Mouse (Mus musculus): ENCODE measurements around the gene Zfp882. TPM values are rescaled to one million over a fixed set of nuclear protein-coding genes. Genes with fewer than 3 reads are reported as not detected.
A peak's percentile ranks its signal among the peaks of the same experiment; 100 is the strongest.
"Not testable (repeated sequence)": the region's sequence is repeated elsewhere in the genome, so short reads cannot be mapped to it uniquely, and the experiment has no call there.

Zfp882 gene
- polyA plus RNA-seq, 1 experiment from 2014 or later = 2.8 TPM

GRCm38 (mm10) chr8:71950482-71951221, 42.2 kb downstream of the Zfp882 start, which contains the start of gene Zfp961:
TSS of gene Zfp961 (plus strand) at chr8:71951038.
- peak; percentile 100 for ATAC-seq (replicated peaks; ENCODE audit: extremely low read depth, insufficient read depth, low FRiP score)
- Histone ChIP-seq H3K9me3 (replicated peaks; ENCODE audit: control insufficient read depth, low read length) (no peaks in the 10 kb centered on the region), H3K4me2 (ENCODE audit: low read depth, low read length) (peak within 1 kb of the TSS; percentile 70), H3K4me3 (ENCODE audit: low read length) (peak within 1 kb of the TSS; percentile 86), H3K36me3 (ENCODE audit: control insufficient read depth, insufficient read depth) (peaks cover 5% of the 10 kb centered on the region; the same call in 1 of the 2 replicates), H3K27ac (ENCODE audit: low read length) (peak within 1 kb of the TSS; percentile 86), H3K27me3 (ENCODE audit: control insufficient read depth, insufficient read depth, low read length) (no peaks in the 10 kb centered on the region), H3K4me1 (ENCODE audit: control insufficient read depth, insufficient read depth, low read length) (peaks cover 14% of the 10 kb centered on the region), H3K9ac (ENCODE audit: low read length) (peak within 1 kb of the TSS; percentile 90)
- WGBS = 3% methylated on average over 34 of the region's 34 CpGs

GRCm38 (mm10) chr8:71951436-71952161, 43.2 kb downstream of the Zfp882 start:
- ATAC-seq (replicated peaks; ENCODE audit: extremely low read depth, insufficient read depth, low FRiP score) = no peak
- Histone ChIP-seq H3K27ac (ENCODE audit: low read length) (peak overlapping the region; percentile 41), H3K36me3 (ENCODE audit: control insufficient read depth, insufficient read depth) (peaks cover 5% of the 10 kb centered on the region; the same call in 1 of the 2 replicates), H3K4me1 (ENCODE audit: control insufficient read depth, insufficient read depth, low read length) (peaks cover 14% of the 10 kb centered on the region), H3K4me3 (ENCODE audit: low read length) (peak overlapping the region; percentile 86), H3K27me3 (ENCODE audit: control insufficient read depth, insufficient read depth, low read length) (no peaks in the 10 kb centered on the region), H3K9ac (ENCODE audit: low read length) (peak overlapping the region; percentile 90), H3K4me2 (ENCODE audit: low read depth, low read length) (peak overlapping the region; percentile 70), H3K9me3 (replicated peaks; ENCODE audit: control insufficient read depth, low read length) (no peaks in the 10 kb centered on the region)
- 32% methylated on average over 14 of the region's 14 CpGs for whole genome bisulfite sequencing

- ATAC-seq (replicated peaks; ENCODE audit: extremely low read depth, insufficient read depth, low FRiP score) = no peak
These were observed 44.1 kb downstream of the Zfp882 start for GRCm38 (mm10) chr8:71952489-71952888.

GRCm38 (mm10) chr8:71952961-71953700, 44.7 kb downstream of the Zfp882 start:
- not testable (repeated sequence) for H3K9me3 ChIP-seq (replicated peaks; ENCODE audit: control insufficient read depth, low read length); H3K4me3 ChIP-seq (ENCODE audit: low read length); H3K27ac ChIP-seq (ENCODE audit: low read length); H3K4me2 ChIP-seq (ENCODE audit: low read depth, low read length); H3K9ac ChIP-seq (ENCODE audit: low read length); ATAC-seq (replicated peaks; ENCODE audit: extremely low read depth, insufficient read depth, low FRiP score); H3K36me3 ChIP-seq (ENCODE audit: control insufficient read depth, insufficient read depth); H3K27me3 ChIP-seq (ENCODE audit: control insufficient read depth, insufficient read depth, low read length)
- 90% methylated on average over 16 of the region's 16 CpGs for WGBS
- H3K4me1 ChIP-seq (ENCODE audit: control insufficient read depth, insufficient read depth, low read length) = peaks cover 14% of the 10 kb centered on the region

More at GRCm38 (mm10) chr8:71952489-71952888, 44.1 kb downstream of the Zfp882 start:
- Histone ChIP-seq H3K4me3 (ENCODE audit: low read length) (no peak overlapping the region), H3K9me3 (replicated peaks; ENCODE audit: control insufficient read depth, low read length) (no peaks in the 10 kb centered on the region), H3K4me2 (ENCODE audit: low read depth, low read length) (0 out of 2 replicates have a peak overlapping the region, but pooled peaks have one; percentile 70), H3K4me1 (ENCODE audit: control insufficient read depth, insufficient read depth, low read length) (peaks cover 14% of the 10 kb centered on the region), H3K9ac (ENCODE audit: low read length) (no peak overlapping the region), H3K36me3 (ENCODE audit: control insufficient read depth, insufficient read depth) (peaks cover 5% of the 10 kb centered on the region; the same call in 1 of the 2 replicates), H3K27ac (ENCODE audit: low read length) (no peak overlapping the region), H3K27me3 (ENCODE audit: control insufficient read depth, insufficient read depth, low read length) (no peaks in the 10 kb centered on the region)
- WGBS = 81% methylated on average over 1 of the region's 1 CpGs

GRCm38 (mm10) chr8:71954666-71955065, 46.3 kb downstream of the Zfp882 start:
- H3K27ac ChIP-seq (ENCODE audit: low read length) = no peak overlapping the region
- no peak overlapping the region for H3K4me3 ChIP-seq (ENCODE audit: low read length)
- no peak overlapping the region for H3K9ac ChIP-seq (ENCODE audit: low read length)
- H3K4me2 ChIP-seq (ENCODE audit: low read depth, low read length) = no peak overlapping the region
- H3K27me3 ChIP-seq (ENCODE audit: control insufficient read depth, insufficient read depth, low read length) = no peaks in the 10 kb centered on the region
- H3K4me1 ChIP-seq (ENCODE audit: control insufficient read depth, insufficient read depth, low read length) = peaks cover 14% of the 10 kb centered on the region
- no peaks in the 10 kb centered on the region for H3K9me3 ChIP-seq (replicated peaks; ENCODE audit: control insufficient read depth, low read length)
- peaks cover 5% of the 10 kb centered on the region; the same call in 1 of the 2 replicates for H3K36me3 ChIP-seq (ENCODE audit: control insufficient read depth, insufficient read depth)
- no peak for ATAC-seq (replicated peaks; ENCODE audit: extremely low read depth, insufficient read depth, low FRiP score)
- 95% methylated on average over 9 of the region's 9 CpGs for WGBS

GRCm38 (mm10) chr8:71960483-71960882, 52.1 kb downstream of the Zfp882 start:
- H3K4me1 ChIP-seq (ENCODE audit: control insufficient read depth, insufficient read depth, low read length) = no peaks in the 10 kb centered on the region
- H3K9ac ChIP-seq (ENCODE audit: low read length) = no peak overlapping the region
- H3K27me3 ChIP-seq (ENCODE audit: control insufficient read depth, insufficient read depth, low read length) = no peaks in the 10 kb centered on the region
- no peak overlapping the region for H3K27ac ChIP-seq (ENCODE audit: low read length)
- ATAC-seq (replicated peaks; ENCODE audit: extremely low read depth, insufficient read depth, low FRiP score) = no peak
- H3K4me3 ChIP-seq (ENCODE audit: low read length) = no peak overlapping the region
- H3K36me3 ChIP-seq (ENCODE audit: control insufficient read depth, insufficient read depth) = peaks cover 11% of the 10 kb centered on the region
- H3K4me2 ChIP-seq (ENCODE audit: low read depth, low read length) = no peak overlapping the region
- H3K9me3 ChIP-seq (replicated peaks; ENCODE audit: control insufficient read depth, low read length) = no peaks in the 10 kb centered on the region; the same call in 1 of the 2 replicates

GRCm38 (mm10) chr8:71961796-71962195, 53.4 kb downstream of the Zfp882 start:
- 91% methylated on average over 5 of the region's 5 CpGs for WGBS

GRCm38 (mm10) chr8:71964051-71964450, 55.6 kb downstream of the Zfp882 start:
- Histone ChIP-seq H3K4me2 (ENCODE audit: low read depth, low read length) (no peak overlapping the region), H3K4me3 (ENCODE audit: low read length) (no peak overlapping the region), H3K9ac (ENCODE audit: low read length) (no peak overlapping the region), H3K27ac (ENCODE audit: low read length) (no peak overlapping the region), H3K36me3 (ENCODE audit: control insufficient read depth, insufficient read depth) (peaks cover 42% of the 10 kb centered on the region), H3K27me3 (ENCODE audit: control insufficient read depth, insufficient read depth, low read length) (no peaks in the 10 kb centered on the region), H3K4me1 (ENCODE audit: control insufficient read depth, insufficient read depth, low read length) (no peaks in the 10 kb centered on the region), H3K9me3 (replicated peaks; ENCODE audit: control insufficient read depth, low read length) (peaks cover 7% of the 10 kb centered on the region)
- ATAC-seq (replicated peaks; ENCODE audit: extremely low read depth, insufficient read depth, low FRiP score) = no peak
- 68% methylated on average over 3 of the region's 3 CpGs for WGBS

More at GRCm38 (mm10) chr8:71961796-71962195, 53.4 kb downstream of the Zfp882 start:
- Histone ChIP-seq H3K4me1 (ENCODE audit: control insufficient read depth, insufficient read depth, low read length) (no peaks in the 10 kb centered on the region), H3K9me3 (replicated peaks; ENCODE audit: control insufficient read depth, low read length) (peaks cover 4% of the 10 kb centered on the region), H3K4me2 (ENCODE audit: low read depth, low read length) (no peak overlapping the region), H3K9ac (ENCODE audit: low read length) (no peak overlapping the region), H3K36me3 (ENCODE audit: control insufficient read depth, insufficient read depth) (peaks cover 22% of the 10 kb centered on the region), H3K27me3 (ENCODE audit: control insufficient read depth, insufficient read depth, low read length) (no peaks in the 10 kb centered on the region), H3K4me3 (ENCODE audit: low read length) (no peak overlapping the region), H3K27ac (ENCODE audit: low read length) (no peak overlapping the region)
- no peak for ATAC-seq (replicated peaks; ENCODE audit: extremely low read depth, insufficient read depth, low FRiP score)

Data from heart, embryonic 16.5 days (tissue).